17 mouse cellular contexts compared by ENCODE assay signal in genomic region chr7:92952210-92952609, GRCm38 (mm10).
"Had no signal": no experiment of that assay in that cellular context is flagged by ENCODE, and none has a peak within 500 bp of the region (broad histone marks: within the 10 kb centered on the region; RNA-seq: fewer than 3 reads in every experiment).

No protein-coding gene starts in this region.

- H3K27me3 ChIP-seq: lung, embryonic 15.5 days; megakaryocyte, embryonic 14.5 days; midbrain, embryonic 12.5 days; neural tube, embryonic 12.5 days; stomach, embryonic 15.5 days had no signal

- H3K4me1 ChIP-seq: lung, embryonic 15.5 days; midbrain, embryonic 12.5 days; neural tube, embryonic 12.5 days; stomach, embryonic 15.5 days had no signal

- ATAC-seq: liver, postnatal 0 days; lung, postnatal 0 days; midbrain, embryonic 16.5 days had no signal

- H3K4me3 ChIP-seq: lung, embryonic 15.5 days; megakaryocyte, embryonic 14.5 days; midbrain, embryonic 12.5 days; neural tube, embryonic 12.5 days; stomach, embryonic 15.5 days had no signal

- H3K9ac ChIP-seq: liver, postnatal 0 days; lung, embryonic 15.5 days; midbrain, embryonic 12.5 days; neural tube, embryonic 12.5 days; stomach, embryonic 15.5 days had no signal

- H3K27ac ChIP-seq: macrophage; midbrain, embryonic 12.5 days; neural tube, embryonic 12.5 days; stomach, embryonic 15.5 days; stomach, postnatal 0 days had no signal

- H3K9me3 ChIP-seq: lung, embryonic 15.5 days; megakaryocyte, embryonic 14.5 days; midbrain, embryonic 12.5 days; neural tube, embryonic 12.5 days; stomach, embryonic 15.5 days had no signal

- H3K4me2 ChIP-seq: lung, embryonic 15.5 days; midbrain, embryonic 12.5 days; neural tube, embryonic 12.5 days; stomach, embryonic 15.5 days had no signal

- DNase-seq: liver, postnatal 0 days; lung, postnatal 14 days; lung, postnatal 36 days; midbrain, embryonic 14.5 days; right cerebral cortex, postnatal 14 days; thymus, adult 2 months; thymus, postnatal 25 days; thymus, postnatal 4 days had no signal

- H3K36me3 ChIP-seq: lung, embryonic 15.5 days; midbrain, embryonic 12.5 days; neural tube, embryonic 12.5 days; stomach, embryonic 15.5 days had no signal
